Mouse (Mus musculus) kidney, adult 2 months (tissue): ENCODE data around the gene Rgma.

Source experiments
- CTCF ChIP-seq: fragments of 200-500 bp; conservative IDR thresholded peaks from 2 replicates; pipeline ENCODE4 v1.5.1; 2011; ENCODE audit warnings: low read depth, mild to moderate bottlenecking, control low read depth, low read length, moderate library complexity, mixed read lengths; ENCODE audit not compliant: insufficient read depth, insufficient read length
- POLR2A ChIP-seq: fragments of 200-500 bp; IDR thresholded peaks from one replicate; pipeline ENCODE4 v1.6.1; 2011; ENCODE audit warnings: low read depth, low read length, control low read depth

GRCm38 (mm10) chr7:73334883-73335282, 40.4 kb upstream of the Rgma start:
- TF ChIP-seq CTCF (no peak), POLR2A (no peak)
